Mouse (Mus musculus) naive thymus-derived CD4-positive, alpha-beta T cell, adult 5 months (primary cell): Measurements from ENCODE around the gene Vmn1r160. TPM values are rescaled to one million over a fixed set of nuclear protein-coding genes. Genes with fewer than 3 reads are reported as not detected.

Source experiments
- polyA plus RNA-seq: library from polyadenylated mRNA; unstranded; fragments of 100-300 nt; shearing (Covaris generic); gene quantifications from one replicate; pipeline ENCODE4 v1.2.1, GENCODE M21; 2017

Gene Vmn1r160
- polyA plus RNA-seq = not detected

DNA sequence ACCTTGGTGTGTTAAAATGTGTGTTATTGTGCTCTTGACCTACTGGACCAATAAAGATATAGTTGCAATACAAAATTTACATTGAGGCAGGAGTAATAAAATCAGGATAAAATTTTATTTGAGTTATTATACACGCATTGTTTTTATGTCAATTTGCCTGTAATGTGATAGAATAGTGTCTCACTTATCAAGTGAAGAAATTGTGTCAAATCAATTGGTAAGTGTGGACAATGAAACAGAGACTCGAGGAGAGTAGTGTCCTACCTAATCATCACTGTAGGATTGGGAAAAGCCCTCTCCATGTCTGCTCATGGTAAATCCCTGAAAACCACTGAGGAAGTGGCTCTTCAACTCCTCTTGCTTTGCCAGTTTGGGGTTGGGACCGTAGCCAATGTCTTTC, at the start of gene Vmn1r160:
TSS of gene Vmn1r160 (plus strand) at position 301 of the 400 bp plus-strand sequence.

DNA sequence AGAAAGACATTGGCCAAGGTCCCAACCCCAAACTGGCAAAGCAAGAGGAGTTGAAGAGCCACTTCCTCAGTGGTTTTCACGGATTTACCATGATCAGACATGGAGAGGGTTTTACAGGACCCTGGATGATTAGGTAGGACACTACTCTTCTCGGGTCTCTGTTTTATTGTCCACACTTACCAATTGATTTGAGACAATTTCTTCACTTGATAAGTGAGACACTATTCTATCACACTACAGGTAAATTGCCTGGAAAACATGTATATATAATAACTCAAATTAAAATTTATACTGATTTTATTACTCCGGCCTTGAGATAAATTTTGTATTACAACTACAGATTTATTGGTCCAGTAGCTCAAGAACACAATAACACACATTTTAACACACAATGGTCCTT, 27.5 kb upstream of the Vmn1r160 start, which contains the start of gene Vmn1r159:
TSS of gene Vmn1r159 (minus strand) at position 101 of the 400 bp plus-strand sequence.

Other genes with a start within 250 kb of the Vmn1r160 start
- gene Vmn1r155, start 213.2 kb upstream of the Vmn1r160 start, polyA plus RNA-seq = not detected
- gene Gm8693, start 178.9 kb upstream of the Vmn1r160 start, polyA plus RNA-seq = not detected
- not detected for gene Gm4567, start 151.5 kb upstream of the Vmn1r160 start, polyA plus RNA-seq
- gene Vmn1r157, start 109.5 kb upstream of the Vmn1r160 start, polyA plus RNA-seq = not detected
- not detected for gene Vmn1r158, start 80.4 kb upstream of the Vmn1r160 start, polyA plus RNA-seq
- gene Vmn1r159, start 27.6 kb upstream of the Vmn1r160 start, polyA plus RNA-seq = not detected
- not detected for gene Gm4214, start 113.4 kb downstream of the Vmn1r160 start, polyA plus RNA-seq
- gene Gm4216, start 148.7 kb downstream of the Vmn1r160 start, polyA plus RNA-seq = not detected
- gene Vmn1r163, start 184.3 kb downstream of the Vmn1r160 start, polyA plus RNA-seq = not detected
- not detected for gene Gm8720, start 196.2 kb downstream of the Vmn1r160 start, polyA plus RNA-seq